Mouse (Mus musculus) left cerebral cortex, adult 2 months (tissue): ENCODE data around the gene Pea15a. TPM values are rescaled to one million over a fixed set of nuclear protein-coding genes. Genes with fewer than 3 reads are reported as not detected.

Experiments
- DNase-seq, 2 experiments: peaks; one replicate each; pipeline ENCODE4 v3.0.0; 2021 to 2022; ENCODE audit warnings: low spot score in 2 of 2, mixed read lengths in 1 of 2; ENCODE audit errors: extremely low spot score in 1 of 2
- H3K27ac ChIP-seq: fragments of 200-600 bp; 2 replicates; pipeline ENCODE4 v1.8.1; 2022
- H3K4me3 ChIP-seq: fragments of 200-600 bp; 2 replicates; pipeline ENCODE4 v1.8.1; 2022
- CTCF ChIP-seq: fragments of 200-600 bp; IDR thresholded peaks from 2 replicates; pipeline ENCODE4 v1.8.1; 2022; ENCODE audit warnings: antibody characterized with exemption, mild to moderate bottlenecking, moderate library complexity
- intact Hi-C: fragments of 180-260 bp; cut with DNase I; formaldehyde crosslinking; loops from one replicate; pipeline ENCODE4 v1.15.1; 2025
- total RNA-seq, 2 experiments: library from RNA; stranded (reverse); gene quantifications; 2 replicates each; pipeline ENCODE4 v1.2.3; 2021

The Pea15a gene
- total RNA-seq, 2 experiments from 2014 or later, result 387 to 422 TPM

GRCm38 (mm10) chr1:172188891-172189290 lies 17.7 kb downstream of the Pea15a start:
- peak; percentile 46 for TF ChIP-seq CTCF

GRCm38 (mm10) chr1:172186401-172187289 lies 20.0 kb downstream of the Pea15a start:
- TF ChIP-seq CTCF, result no peak; the same call in 1 of the 2 replicates
- Histone ChIP-seq H3K4me3 (no peak overlapping the region), H3K27ac (no peak overlapping the region)
- intact Hi-C loops, result no loop called here
- no peak for DNase-seq

More at GRCm38 (mm10) chr1:172188891-172189290, 17.7 kb downstream of the Pea15a start:
- no peak overlapping the region for H3K4me3 ChIP-seq
- intact Hi-C loops, result loop anchor here (2.0 kb wide), 1 partner anchor 14 kb away; no protein-coding TSS in a partner anchor
- H3K27ac ChIP-seq, result no peak overlapping the region
- no peak for DNase-seq

- H3K4me3 ChIP-seq, result no peak overlapping the region
- TF ChIP-seq CTCF, result no peak
- no peak for DNase-seq
- H3K27ac ChIP-seq, result no peak overlapping the region
- intact Hi-C loops, result no loop called here
These were observed 22.7 kb downstream of the Pea15a start for GRCm38 (mm10) chr1:172183915-172184314.

- no peak for TF ChIP-seq CTCF
- DNase-seq, result no peak
- intact Hi-C loops, result no loop called here
- no peak overlapping the region for H3K4me3 ChIP-seq
- H3K27ac ChIP-seq, result no peak overlapping the region
These were observed 23.5 kb downstream of the Pea15a start for GRCm38 (mm10) chr1:172183056-172183455.

- H3K4me3 ChIP-seq, result no peak overlapping the region
- no peak overlapping the region for H3K27ac ChIP-seq
- DNase-seq, result no peak
- intact Hi-C loops, result no loop called here
- no peak for TF ChIP-seq CTCF
These were observed 24.8 kb downstream of the Pea15a start for GRCm38 (mm10) chr1:172181777-172182176.

- H3K27ac ChIP-seq, result no peak overlapping the region
- H3K4me3 ChIP-seq, result no peak overlapping the region
- no peak for TF ChIP-seq CTCF
- intact Hi-C loops, result no loop called here
- no peak for DNase-seq
These were observed 25.7 kb downstream of the Pea15a start for GRCm38 (mm10) chr1:172180881-172181280.

- DNase-seq, result no peak
- Histone ChIP-seq H3K27ac (no peak overlapping the region), H3K4me3 (no peak overlapping the region)
- no peak for TF ChIP-seq CTCF
- intact Hi-C loops, result no loop called here
These were observed 27.5 kb downstream of the Pea15a start for GRCm38 (mm10) chr1:172179102-172179501.

GRCm38 (mm10) chr1:172177791-172178190 lies 28.8 kb downstream of the Pea15a start:
- intact Hi-C loops, result no loop called here
- H3K27ac ChIP-seq, result no peak overlapping the region

GRCm38 (mm10) chr1:172173181-172173580 lies 33.4 kb downstream of the Pea15a start:
- H3K27ac ChIP-seq, result no peak overlapping the region
- intact Hi-C loops, result no loop called here
- no peak for DNase-seq
- TF ChIP-seq CTCF, result no peak
- H3K4me3 ChIP-seq, result no peak overlapping the region

More at GRCm38 (mm10) chr1:172177791-172178190, 28.8 kb downstream of the Pea15a start:
- DNase-seq, result no peak
- no peak for TF ChIP-seq CTCF
- no peak overlapping the region for H3K4me3 ChIP-seq

GRCm38 (mm10) chr1:172172381-172172780 lies 34.2 kb downstream of the Pea15a start:
- no peak for TF ChIP-seq CTCF
- no peak for DNase-seq
- Histone ChIP-seq H3K4me3 (no peak overlapping the region), H3K27ac (no peak overlapping the region)
- intact Hi-C loops, result no loop called here

GRCm38 (mm10) chr1:172169809-172170208 lies 36.8 kb downstream of the Pea15a start:
- Histone ChIP-seq H3K27ac (no peak overlapping the region), H3K4me3 (no peak overlapping the region)
- no peak for TF ChIP-seq CTCF
- DNase-seq, result no peak
- intact Hi-C loops, result loop anchor here (5.0 kb wide), 1 partner anchor 47 kb away; the partner anchor contains the start of gene Casq1

GRCm38 (mm10) chr1:172167911-172168310 lies 38.7 kb downstream of the Pea15a start:
- no peak overlapping the region for H3K4me3 ChIP-seq
- no peak for TF ChIP-seq CTCF
- no peak for DNase-seq
- intact Hi-C loops, result loop anchor here (5.0 kb wide), 1 partner anchor 49 kb away; the partner anchor contains the start of gene Casq1
- no peak overlapping the region for H3K27ac ChIP-seq
